Mouse (Mus musculus): ENCODE data around the gene Twf1. TPM values are rescaled to one million over a fixed set of nuclear protein-coding genes. Genes with fewer than 3 reads are reported as not detected.

Gene Twf1
- polyA plus RNA-seq, 1 experiment from 2014 or later: 64.1 TPM

GRCm38 (mm10) chr15:94530519-94530918 is 59.2 kb downstream of the Twf1 start:
- Histone ChIP-seq H3K27me3 (ENCODE audit: low read depth, poor library complexity, severe bottlenecking) (no peaks in the 10 kb centered on the region), H3K27ac (no peak overlapping the region), H3K4me1 (no peaks in the 10 kb centered on the region), H3K9me3 (replicated peaks) (no peaks in the 10 kb centered on the region), H3K4me3 (no peak overlapping the region), H3K36me3 (peaks cover 37% of the 10 kb centered on the region)
- WGBS: 87% methylated on average over 3 of the region's 3 CpGs
- no peak for DNase-seq (ENCODE audit: low spot score)

Other genes with a start within 250 kb of the Twf1 start
- gene Adamts20, start 124.5 kb downstream of the Twf1 start, polyA plus RNA-seq (2016; fragmentation: Nextera tagmentation; extraction: Ambion mirVana): 3.0 and 3.8 TPM in 2 replicates
- gene Pus7l, start 46.3 kb downstream of the Twf1 start, polyA plus RNA-seq (2016; fragmentation: Nextera tagmentation; extraction: Ambion mirVana): 9.8 and 10.2 TPM in 2 replicates
- gene Irak4, start 46.2 kb downstream of the Twf1 start, polyA plus RNA-seq (2016; fragmentation: Nextera tagmentation; extraction: Ambion mirVana): 2.0 and 3.0 TPM in 2 replicates
- 0.77 and 0.99 TPM in 2 replicates for gene Tmem117, start 39.3 kb upstream of the Twf1 start, polyA plus RNA-seq (2016; fragmentation: Nextera tagmentation; extraction: Ambion mirVana)

All from limb, embryonic 10.5 days (tissue).